Mouse (Mus musculus): ENCODE data around the gene Apln.
A peak's percentile ranks its signal among the peaks of the same experiment; 100 is the strongest.

Apln gene

GRCm38 (mm10) chrX:48016906-48017601 lies 17.6 kb downstream of the Apln start:
- no peak for DNase-seq

DNA sequence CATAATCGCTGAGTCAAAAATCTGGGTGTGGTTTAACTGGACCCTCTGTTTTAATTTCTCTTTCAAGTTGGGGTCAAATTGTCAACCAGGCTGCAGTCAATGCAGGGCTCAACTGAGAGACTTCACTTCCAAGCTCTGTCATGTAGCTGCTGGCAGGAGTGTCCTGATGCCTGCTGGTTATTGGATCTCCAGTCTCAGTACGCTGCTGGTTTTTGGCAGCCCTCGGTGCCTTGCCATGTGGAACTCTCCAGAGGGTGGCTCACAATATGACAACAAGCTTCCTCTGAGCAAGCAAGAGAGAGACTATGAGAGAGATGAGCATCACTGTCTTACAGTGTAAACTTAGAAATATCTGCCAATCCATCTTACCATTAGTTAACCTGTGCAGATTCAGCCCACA lies 23.0 kb downstream of the Apln start:
- no peak for DNase-seq

- DNase-seq = peak; percentile 5 to 24
Measured at GRCm38 (mm10) chrX:48006062-48006461, 28.6 kb downstream of the Apln start.

DNA sequence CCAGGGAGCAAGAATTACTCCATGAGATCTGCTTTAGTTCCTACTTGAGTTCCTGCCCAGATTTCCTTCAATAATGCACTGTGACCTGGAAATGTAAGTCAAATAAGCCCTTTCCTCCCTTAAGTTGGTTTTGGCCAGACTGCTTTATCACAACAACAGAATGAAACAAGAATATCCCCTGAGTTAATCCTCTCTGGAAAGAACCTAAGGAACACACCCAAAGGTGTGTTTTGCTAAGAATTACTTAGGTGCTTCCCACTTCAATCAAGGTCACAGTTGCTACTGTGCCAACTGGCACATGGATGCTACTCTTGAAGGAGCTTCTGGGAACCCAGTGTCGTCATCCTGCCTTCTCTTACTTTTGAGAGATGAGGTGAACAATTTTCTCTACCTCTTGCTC lies 29.9 kb downstream of the Apln start:
- DNase-seq = no peak

- peak in 1 of 2 experiments; percentile 9 for DNase-seq
Measured at GRCm38 (mm10) chrX:48001151-48001550, 33.5 kb downstream of the Apln start.

- DNase-seq = peak in 1 of 2 experiments; percentile 15
Measured at GRCm38 (mm10) chrX:47998412-47998811, 36.2 kb downstream of the Apln start.

DNA sequence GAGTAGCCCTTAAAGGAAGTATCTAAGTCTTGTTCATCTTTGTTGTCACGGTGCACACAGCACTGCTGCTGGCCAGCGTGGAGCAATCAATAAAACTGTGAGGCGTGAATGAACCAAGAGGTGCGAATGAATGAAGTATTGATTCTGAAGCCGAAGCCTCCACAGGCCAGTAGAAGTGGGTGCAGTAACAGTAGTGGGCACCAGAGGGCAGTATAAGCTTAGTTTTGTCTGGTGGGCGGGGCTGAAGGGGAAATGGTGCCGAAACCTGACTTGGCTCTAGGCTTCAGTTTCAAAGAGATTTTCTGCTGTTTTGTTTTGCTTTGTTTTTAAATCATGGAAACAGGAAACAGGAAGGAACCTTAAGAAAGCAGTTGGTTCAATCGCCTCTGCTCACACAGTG lies 42.0 kb downstream of the Apln start:
- peak; percentile 57 to 73 for DNase-seq

DNA sequence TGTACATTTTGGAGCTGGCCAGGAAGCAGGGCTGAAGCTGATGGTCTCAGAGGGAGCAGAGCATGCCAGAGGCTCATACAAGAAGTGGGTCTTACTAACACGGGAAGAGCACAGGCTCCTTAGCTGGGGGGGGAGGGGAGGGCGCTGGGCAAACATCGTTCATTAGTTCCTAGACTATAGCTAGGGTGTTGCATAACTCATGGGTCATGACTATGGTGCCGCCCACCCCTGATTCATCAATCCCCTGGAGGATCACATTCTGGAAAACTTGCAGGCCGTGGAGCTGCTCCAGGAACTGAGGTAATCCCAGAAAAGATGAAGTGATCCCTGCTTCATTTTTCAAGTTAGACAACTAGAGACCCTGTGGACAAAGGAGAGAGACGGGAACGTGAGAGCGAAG lies 46.6 kb downstream of the Apln start:
- no peak for DNase-seq

GRCm38 (mm10) chrX:47985000-47985619 lies 49.5 kb downstream of the Apln start:
- DNase-seq = peak in 1 of 2 experiments; percentile 54

DNA sequence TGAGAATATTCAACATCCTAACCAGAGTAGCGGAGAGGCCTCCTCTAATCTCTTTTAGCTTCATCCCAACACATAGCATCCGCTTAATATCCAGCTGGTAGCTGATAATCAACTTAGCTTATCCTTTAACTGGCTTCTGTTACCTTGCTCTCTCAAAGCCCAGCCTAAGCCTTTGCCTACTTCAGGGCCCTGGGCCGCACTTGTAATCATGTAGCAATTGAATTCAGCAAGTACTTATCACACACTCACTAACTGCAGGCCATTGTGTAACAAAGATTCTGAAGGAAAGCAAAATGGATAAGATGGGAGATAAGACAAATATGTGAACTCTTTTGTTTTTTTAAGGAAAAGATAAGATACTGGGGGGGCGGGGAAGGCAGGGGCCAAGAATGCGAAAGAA lies 57.6 kb downstream of the Apln start:
- DNase-seq = no peak

DNA sequence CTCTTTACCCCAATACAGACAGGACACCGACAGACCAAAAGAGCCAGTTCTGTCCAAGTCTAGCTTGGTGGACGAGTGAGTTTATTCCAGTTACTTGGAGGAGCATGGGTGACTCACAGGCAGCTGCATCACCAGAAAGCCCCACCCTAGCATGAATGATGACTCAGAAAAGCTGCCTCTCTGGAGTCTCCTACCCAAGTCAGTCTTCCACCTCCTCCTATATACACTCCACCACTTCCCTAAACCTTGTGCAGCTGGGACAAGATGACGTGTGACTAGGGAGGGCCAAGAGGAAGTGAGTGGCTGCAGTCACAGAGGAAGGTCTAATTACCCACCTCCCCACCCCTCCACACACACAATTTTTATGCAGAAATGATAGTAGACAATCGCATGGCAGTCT lies 58.1 kb downstream of the Apln start:
- DNase-seq = no peak
